Mouse (Mus musculus): ENCODE data around the gene Abcc12. TPM values are rescaled to one million over a fixed set of nuclear protein-coding genes. Genes with fewer than 3 reads are reported as not detected.

The Abcc12 gene
- polyA plus RNA-seq, 1 experiment from 2014 or later = 0.15 TPM

- DNase-seq (ENCODE audit: low spot score) = no peak
- ATAC-seq (ENCODE audit: low FRiP score, low TSS enrichment) = no peak
- Histone ChIP-seq H3K36me3 (ENCODE audit: control insufficient read depth, insufficient read depth, low read length) (no peaks in the 10 kb centered on the region), H3K4me2 (replicated peaks; ENCODE audit: low read depth) (no peak overlapping the region), H3K27me3 (ENCODE audit: control insufficient read depth, insufficient read depth, low read length) (no peaks in the 10 kb centered on the region), H3K4me3 (ENCODE audit: low read depth, low read length) (no peak overlapping the region), H3K27ac (replicated peaks) (no peak overlapping the region), H3K9ac (ENCODE audit: low read length) (no peak overlapping the region), H3K4me1 (replicated peaks; ENCODE audit: control insufficient read depth, insufficient read depth) (no peaks in the 10 kb centered on the region), H3K9me3 (ENCODE audit: control insufficient read depth, low read length) (no peaks in the 10 kb centered on the region)
- TF ChIP-seq CTCF (IDR thresholded peaks at IDR 0.05; ENCODE audit: low read depth) (no peak), EP300 (optimal IDR thresholded peaks at IDR 0.05) (no peak)
- 54% methylated on average over 2 of the region's 2 CpGs for WGBS
Observed at GRCm38 (mm10) chr8:86443744-86444143, 136.7 kb downstream of the Abcc12 start.

GRCm38 (mm10) chr8:86438983-86439299 lies 141.5 kb downstream of the Abcc12 start:
- DNase-seq (ENCODE audit: low spot score) (no peak), ATAC-seq (ENCODE audit: low FRiP score, low TSS enrichment) (no peak)
- Histone ChIP-seq H3K9ac (ENCODE audit: low read length) (no peak overlapping the region), H3K4me1 (replicated peaks; ENCODE audit: control insufficient read depth, insufficient read depth) (no peaks in the 10 kb centered on the region), H3K27ac (replicated peaks) (no peak overlapping the region), H3K4me3 (ENCODE audit: low read depth, low read length) (no peak overlapping the region), H3K9me3 (ENCODE audit: control insufficient read depth, low read length) (no peaks in the 10 kb centered on the region), H3K4me2 (replicated peaks; ENCODE audit: low read depth) (no peak overlapping the region), H3K36me3 (ENCODE audit: control insufficient read depth, insufficient read depth, low read length) (no peaks in the 10 kb centered on the region), H3K27me3 (ENCODE audit: control insufficient read depth, insufficient read depth, low read length) (no peaks in the 10 kb centered on the region)
- WGBS = 83% methylated on average over 3 of the region's 3 CpGs
- TF ChIP-seq CTCF (IDR thresholded peaks at IDR 0.05; ENCODE audit: low read depth) = no peak
- TF ChIP-seq EP300 (optimal IDR thresholded peaks at IDR 0.05) = no peak

GRCm38 (mm10) chr8:86438133-86438982 lies 142.1 kb downstream of the Abcc12 start:
- H3K27me3 ChIP-seq (ENCODE audit: control insufficient read depth, insufficient read depth, low read length) = no peaks in the 10 kb centered on the region
- no peak overlapping the region for H3K4me3 ChIP-seq (ENCODE audit: low read depth, low read length)
- no peak for ATAC-seq (ENCODE audit: low FRiP score, low TSS enrichment)
- no peak for TF ChIP-seq EP300 (optimal IDR thresholded peaks at IDR 0.05)
- no peak for TF ChIP-seq CTCF (IDR thresholded peaks at IDR 0.05; ENCODE audit: low read depth)
- H3K9ac ChIP-seq (ENCODE audit: low read length) = no peak overlapping the region
- H3K4me2 ChIP-seq (replicated peaks; ENCODE audit: low read depth) = no peak overlapping the region
- H3K4me1 ChIP-seq (replicated peaks; ENCODE audit: control insufficient read depth, insufficient read depth) = no peaks in the 10 kb centered on the region
- 63% methylated on average over 5 of the region's 5 CpGs for WGBS
- H3K36me3 ChIP-seq (ENCODE audit: control insufficient read depth, insufficient read depth, low read length) = no peaks in the 10 kb centered on the region
- H3K9me3 ChIP-seq (ENCODE audit: control insufficient read depth, low read length) = no peaks in the 10 kb centered on the region
- no peak for DNase-seq (ENCODE audit: low spot score)
- H3K27ac ChIP-seq (replicated peaks) = no peak overlapping the region

- 51% methylated on average over 1 of the region's 1 CpGs for WGBS
- no peak overlapping the region for H3K4me2 ChIP-seq (replicated peaks; ENCODE audit: low read depth)
Observed at GRCm38 (mm10) chr8:86437418-86437817, 143.1 kb downstream of the Abcc12 start.

More at GRCm38 (mm10) chr8:86437418-86437817, 143.1 kb downstream of the Abcc12 start:
- ATAC-seq (ENCODE audit: low FRiP score, low TSS enrichment) (no peak), DNase-seq (ENCODE audit: low spot score) (no peak)
- no peaks in the 10 kb centered on the region for H3K36me3 ChIP-seq (ENCODE audit: control insufficient read depth, insufficient read depth, low read length)
- no peaks in the 10 kb centered on the region for H3K27me3 ChIP-seq (ENCODE audit: control insufficient read depth, insufficient read depth, low read length)
- no peak overlapping the region for H3K9ac ChIP-seq (ENCODE audit: low read length)
- no peak overlapping the region for H3K27ac ChIP-seq (replicated peaks)
- H3K4me3 ChIP-seq (ENCODE audit: low read depth, low read length) = no peak overlapping the region
- TF ChIP-seq EP300 (optimal IDR thresholded peaks at IDR 0.05) = no peak
- no peak for TF ChIP-seq CTCF (IDR thresholded peaks at IDR 0.05; ENCODE audit: low read depth)
- H3K4me1 ChIP-seq (replicated peaks; ENCODE audit: control insufficient read depth, insufficient read depth) = no peaks in the 10 kb centered on the region
- no peaks in the 10 kb centered on the region for H3K9me3 ChIP-seq (ENCODE audit: control insufficient read depth, low read length)

Small RNA genes lying within 50 kb of the gene (microRNA-seq; reads per million reads assigned to microRNA genes)
- gene Gm44348 = not detected

Other genes starting within 250 kb of the Abcc12 start
- gene Lonp2, start 43.4 kb upstream of the Abcc12 start, polyA plus RNA-seq (2015; fragmentation: Nextera tagmentation; extraction: Ambion mirVana) = 36.2 and 38.4 TPM in 2 replicates
- 6.9 and 8.5 TPM in 2 replicates for gene Gm10638, start 165.0 kb upstream of the Abcc12 start, polyA plus RNA-seq (2015; fragmentation: Nextera tagmentation; extraction: Ambion mirVana)
- gene Siah1a, start 165.2 kb upstream of the Abcc12 start, polyA plus RNA-seq (2015; fragmentation: Nextera tagmentation; extraction: Ambion mirVana) = 36.3 and 41.0 TPM in 2 replicates

Measured in stomach, postnatal 0 days (tissue).